Mouse (Mus musculus) kidney, postnatal 0 days (tissue): Measurements from ENCODE around the gene Gm11213. TPM values are rescaled to one million over a fixed set of nuclear protein-coding genes. Genes with fewer than 3 reads are reported as not detected.

Experiments used
- ATAC-seq: fragments of 200-750 bp; cut with Nextera tagmentation; replicated peaks from 2 replicates; pipeline ENCODE4 v1.8.0; 2017; ENCODE audit warnings: low read depth, moderate number of reproducible peaks, moderate TSS enrichment, moderate library complexity; ENCODE audit not compliant: low FRiP score
- DNase-seq: peaks from one replicate; pipeline ENCODE4 v3.0.0-alpha.2; 2016; ENCODE audit warnings: low spot score
- H3K27ac ChIP-seq: fragments of 300-500 bp; sonication (generic); 2 replicates; pipeline ENCODE4 v1.5.1; 2014; ENCODE audit warnings: mild to moderate bottlenecking
- H3K27me3 ChIP-seq: fragments of 300-500 bp; sonication (generic); 2 replicates; pipeline ENCODE4 v1.6.1; 2014; ENCODE audit warnings: low read length, mixed read lengths; ENCODE audit not compliant: insufficient read depth
- H3K36me3 ChIP-seq: fragments of 300-500 bp; sonication (generic); 2 replicates; pipeline ENCODE4 v1.6.1; 2014; ENCODE audit warnings: low read length, mixed read lengths; ENCODE audit not compliant: insufficient read depth
- H3K4me1 ChIP-seq: fragments of 300-500 bp; sonication (generic); replicated peaks from 2 replicates; pipeline ENCODE4 v1.6.1; 2014; ENCODE audit warnings: antibody characterized with exemption, low read length, mixed read lengths; ENCODE audit not compliant: insufficient read depth
- H3K4me2 ChIP-seq: fragments of 300-500 bp; sonication (generic); 2 replicates; pipeline ENCODE4 v1.6.1; 2014; ENCODE audit warnings: mild to moderate bottlenecking, low read length, moderate library complexity, mixed read lengths
- H3K4me3 ChIP-seq: fragments of 300-500 bp; sonication (generic); replicated peaks from 2 replicates; pipeline ENCODE4 v1.5.1; 2014; ENCODE audit warnings: low read depth, low read length
- H3K9ac ChIP-seq: fragments of 300-500 bp; sonication (generic); 2 replicates; pipeline ENCODE4 v1.6.1; 2014; ENCODE audit warnings: low read depth, low read length
- H3K9me3 ChIP-seq: fragments of 300-500 bp; sonication (generic); replicated peaks from 2 replicates; pipeline ENCODE4 v1.6.1; 2016; ENCODE audit warnings: low read length, inconsistent platforms, mixed read lengths
- CTCF ChIP-seq: IDR thresholded peaks from 2 replicates; pipeline ENCODE4 v1.5.1; 2016; ENCODE audit warnings: antibody characterized with exemption, low read depth, mild to moderate bottlenecking, moderate library complexity
- WGBS: fragments of 180-500 bp; shearing (Covaris S2); extraction: QIAGEN DNeasy Blood & Tissue Kit; methylation state at CpG from one replicate; pipeline ENCODE4 v1.1.7; 2014; 5-methylcytosine and 5-hydroxymethylcytosine counted together
- polyA plus RNA-seq: library from polyadenylated mRNA; unstranded; fragments of >200 nt; fragmentation: Nextera tagmentation; extraction: Ambion mirVana; gene quantifications from 2 replicates; pipeline ENCODE4 v1.2.1, GENCODE M21; 2015

Gene Gm11213
- polyA plus RNA-seq, 1 experiment from 2014 or later: not detected

DNA sequence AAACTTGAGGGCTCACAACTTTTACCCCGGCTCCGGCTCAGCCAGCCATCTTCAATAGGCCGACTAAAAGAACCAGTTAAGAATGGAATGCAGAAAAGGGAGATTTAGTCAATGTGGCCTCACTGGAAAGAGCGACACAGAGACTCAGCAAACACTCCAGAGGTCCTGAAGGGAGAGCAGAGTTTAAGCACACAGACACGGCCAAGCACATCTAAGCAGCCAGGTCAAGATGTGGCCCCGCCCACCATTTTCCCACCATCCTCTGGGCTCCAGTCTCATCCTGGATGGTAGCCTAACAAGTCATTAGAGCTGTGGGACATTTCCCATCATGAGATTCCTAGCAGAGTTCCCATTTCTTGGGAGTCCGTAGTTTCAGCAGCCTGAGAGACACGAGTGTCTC lies 35.7 kb downstream of the Gm11213 start:
- no peaks in the 10 kb centered on the region for H3K9me3 ChIP-seq
- H3K36me3 ChIP-seq: no peaks in the 10 kb centered on the region
- 85% methylated on average over 8 of the region's 8 CpGs for WGBS
- ATAC-seq (no peak), DNase-seq (no peak)
- no peak overlapping the region for H3K27ac ChIP-seq
- no peak overlapping the region for H3K9ac ChIP-seq
- H3K4me3 ChIP-seq: no peak overlapping the region
- no peak overlapping the region for H3K4me2 ChIP-seq
- no peaks in the 10 kb centered on the region for H3K27me3 ChIP-seq
- H3K4me1 ChIP-seq: no peaks in the 10 kb centered on the region
- TF ChIP-seq CTCF: no peak

DNA sequence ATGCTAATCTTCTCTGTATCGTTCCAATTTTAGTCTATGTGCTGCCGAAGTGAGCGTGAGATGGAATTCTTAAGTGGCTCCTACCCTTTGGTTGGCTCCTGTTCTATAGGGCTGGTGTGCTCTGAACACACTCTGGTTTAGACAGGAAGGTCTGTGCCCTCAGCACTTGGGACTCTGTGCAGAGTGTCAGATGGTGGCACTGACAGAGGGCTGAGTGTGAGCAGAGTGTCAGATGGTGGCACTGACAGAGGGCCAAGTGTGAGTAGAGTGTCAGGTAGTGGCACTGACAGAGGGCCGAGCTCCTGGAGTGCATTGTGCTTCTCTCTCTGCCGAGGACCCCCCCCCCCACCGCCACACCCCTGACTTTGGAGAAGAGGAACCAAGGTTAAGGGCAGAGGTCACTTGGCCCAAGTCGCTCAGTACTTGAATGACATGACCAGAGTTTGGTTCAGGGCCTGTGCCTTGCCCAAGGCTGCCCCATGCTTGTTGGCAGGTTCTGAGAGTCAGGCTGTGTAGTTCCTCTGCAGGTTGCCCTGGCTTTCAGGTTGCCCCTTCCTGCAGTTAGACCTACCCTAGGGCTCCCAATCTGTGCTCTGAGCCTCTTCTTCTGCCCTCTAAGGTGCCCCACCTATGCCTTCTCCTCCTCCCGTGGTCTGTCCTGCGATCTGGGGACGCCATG lies 37.2 kb downstream of the Gm11213 start:
- Histone ChIP-seq H3K9me3 (no peaks in the 10 kb centered on the region), H3K27me3 (no peaks in the 10 kb centered on the region), H3K4me3 (no peak overlapping the region), H3K4me1 (no peaks in the 10 kb centered on the region), H3K27ac (no peak overlapping the region), H3K9ac (no peak overlapping the region), H3K4me2 (no peak overlapping the region), H3K36me3 (no peaks in the 10 kb centered on the region)
- TF ChIP-seq CTCF: no peak
- WGBS: 89% methylated on average over 10 of the region's 10 CpGs
- DNase-seq: no peak
- ATAC-seq: no peak; the same call in 1 of the 2 replicates

DNA sequence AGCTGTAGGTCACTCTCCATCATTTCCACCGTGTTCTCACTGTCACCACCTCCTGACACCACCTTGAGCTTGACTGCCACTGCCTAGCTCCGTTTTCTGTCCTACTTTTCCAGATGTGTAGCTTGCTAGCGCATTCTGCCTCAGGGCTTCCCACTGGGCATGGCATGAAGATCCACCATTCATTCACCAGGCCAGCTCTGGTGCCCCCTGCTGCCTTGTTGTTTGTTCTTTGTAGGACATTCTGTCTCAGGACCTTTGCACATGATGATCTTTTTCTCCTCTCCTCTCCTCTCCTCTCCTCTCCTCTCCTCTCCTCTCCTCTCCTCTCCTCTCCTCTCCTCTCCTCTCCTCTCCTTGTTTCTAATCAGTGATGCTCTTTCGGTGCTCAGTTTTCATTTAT lies 42.3 kb downstream of the Gm11213 start:
- H3K36me3 ChIP-seq: no peaks in the 10 kb centered on the region
- no peak overlapping the region for H3K9ac ChIP-seq
- 86% methylated on average over 4 of the region's 4 CpGs for WGBS
- peaks cover 18% of the 10 kb centered on the region for H3K4me1 ChIP-seq
- no peaks in the 10 kb centered on the region for H3K27me3 ChIP-seq
- DNase-seq (no peak), ATAC-seq (no peak)
- no peak overlapping the region for H3K4me3 ChIP-seq
- H3K27ac ChIP-seq: no peak overlapping the region
- no peak for TF ChIP-seq CTCF
- no peaks in the 10 kb centered on the region for H3K9me3 ChIP-seq
- no peak overlapping the region for H3K4me2 ChIP-seq

DNA sequence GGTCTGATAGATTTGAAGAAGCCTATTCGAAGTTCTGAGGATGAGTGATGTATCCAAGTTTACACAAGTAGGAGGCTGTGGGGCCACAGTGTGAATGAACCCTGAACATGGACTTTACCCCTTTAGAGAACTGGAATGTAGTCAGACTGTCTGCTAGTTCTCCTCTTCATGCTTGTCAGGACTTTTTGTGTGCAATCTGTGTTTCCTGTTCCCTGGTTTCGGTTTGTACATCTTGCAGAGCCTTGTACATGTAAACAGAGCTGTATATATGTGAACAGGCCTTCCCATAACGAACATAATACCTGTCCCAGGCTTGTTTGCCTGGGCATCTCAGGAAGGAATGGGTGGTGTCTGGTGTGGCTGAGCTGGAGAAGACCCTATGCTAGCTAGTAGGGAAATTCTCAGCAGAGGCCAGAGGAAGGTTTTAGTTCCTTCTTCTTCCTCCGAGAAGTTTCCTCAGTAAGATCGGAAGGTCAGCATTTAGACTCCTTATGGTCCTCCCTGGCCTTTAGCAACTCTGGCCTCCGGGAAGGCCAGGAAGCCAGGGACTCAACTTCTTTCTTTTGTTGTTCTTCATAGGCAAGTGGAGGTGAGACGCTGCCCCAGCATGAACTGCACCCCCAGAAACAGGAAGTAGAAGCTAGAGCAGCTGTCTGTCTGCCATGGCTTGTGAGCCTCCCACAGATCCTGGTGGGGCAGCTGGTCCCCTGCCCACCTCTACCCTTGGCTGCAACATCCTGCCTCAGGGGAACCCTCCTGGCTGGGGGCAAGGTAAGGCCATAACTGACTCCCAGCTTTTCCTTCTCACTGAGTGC lies 43.0 kb downstream of the Gm11213 start:
- ATAC-seq (no peak), DNase-seq (no peak)
- Histone ChIP-seq H3K4me2 (no peak overlapping the region), H3K4me3 (no peak overlapping the region), H3K27ac (peak overlapping the region; percentile 27; the same call in 1 of the 2 replicates), H3K27me3 (no peaks in the 10 kb centered on the region), H3K9ac (no peak overlapping the region), H3K9me3 (no peaks in the 10 kb centered on the region), H3K36me3 (no peaks in the 10 kb centered on the region), H3K4me1 (peaks cover 25% of the 10 kb centered on the region)
- TF ChIP-seq CTCF: no peak
- 61% methylated on average over 7 of the region's 7 CpGs for WGBS

DNA sequence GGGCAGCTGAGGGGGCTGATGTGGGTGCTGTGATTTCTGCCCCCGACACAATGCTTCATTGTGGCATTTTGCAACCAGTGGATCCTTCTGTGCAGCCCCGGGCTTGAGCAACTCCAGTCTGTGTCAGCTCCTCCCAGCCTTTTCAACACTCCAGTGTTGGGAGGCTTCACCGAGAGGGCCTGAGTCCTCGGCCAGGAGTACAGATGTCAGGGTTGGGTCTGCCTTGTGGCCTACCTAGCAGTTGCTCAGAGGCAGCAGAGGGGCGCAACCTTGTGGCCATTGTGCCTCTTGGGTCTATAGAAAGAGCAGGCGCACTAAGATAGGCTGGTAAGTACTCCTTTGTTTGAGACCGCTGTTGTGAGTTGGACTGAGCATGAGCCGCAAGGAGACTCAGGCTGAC lies 45.0 kb downstream of the Gm11213 start:
- no peak overlapping the region for H3K4me2 ChIP-seq
- no peaks in the 10 kb centered on the region for H3K36me3 ChIP-seq
- H3K4me1 ChIP-seq: peaks cover 27% of the 10 kb centered on the region
- H3K9ac ChIP-seq: no peak overlapping the region
- ATAC-seq: no peak
- H3K9me3 ChIP-seq: no peaks in the 10 kb centered on the region
- peak; percentile 40; the same call in 1 of the 2 replicates for TF ChIP-seq CTCF
- 80% methylated on average over 8 of the region's 8 CpGs for WGBS
- no peak overlapping the region for H3K4me3 ChIP-seq
- no peaks in the 10 kb centered on the region for H3K27me3 ChIP-seq
- H3K27ac ChIP-seq: no peak overlapping the region
- no peak for DNase-seq

DNA sequence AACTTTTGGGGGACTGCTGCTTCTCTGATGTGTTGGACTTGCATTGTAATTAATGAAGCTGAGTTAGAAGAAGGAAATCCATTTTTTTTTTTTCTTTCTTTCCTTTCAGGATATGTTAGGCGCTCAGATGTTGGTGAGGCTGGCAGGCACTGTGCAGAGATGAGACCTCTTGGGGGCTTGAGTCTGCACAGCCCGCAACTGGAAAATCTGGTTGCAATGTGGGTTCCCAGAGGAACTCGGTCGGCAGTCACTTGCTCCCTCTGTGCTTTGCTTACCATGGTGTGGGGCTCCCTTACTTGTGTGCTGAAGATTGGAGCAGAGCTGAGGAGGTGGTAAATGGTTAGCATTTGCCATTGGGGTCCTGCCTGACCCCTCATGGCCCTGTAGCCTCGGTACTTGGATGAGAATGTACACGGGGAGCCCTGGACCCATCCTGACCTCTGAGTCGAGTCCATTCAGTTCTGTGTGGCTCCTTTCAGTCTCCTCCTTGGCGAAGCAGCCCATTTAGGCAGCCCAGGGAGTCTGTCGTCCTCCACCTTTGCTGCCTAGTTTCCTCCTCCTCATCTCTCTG lies 45.8 kb downstream of the Gm11213 start:
- Histone ChIP-seq H3K4me2 (peak overlapping the region; percentile 69), H3K4me3 (peak overlapping the region; percentile 56), H3K36me3 (0 out of 2 replicates have a peak, but pooled peaks cover 2% of the 10 kb centered on the region), H3K9ac (peak overlapping the region; percentile 76; the same call in 1 of the 2 replicates), H3K9me3 (no peaks in the 10 kb centered on the region), H3K27ac (peak overlapping the region; percentile 19; the same call in 1 of the 2 replicates), H3K4me1 (peaks cover 27% of the 10 kb centered on the region), H3K27me3 (no peaks in the 10 kb centered on the region)
- DNase-seq: no peak
- TF ChIP-seq CTCF: no peak
- no peak for ATAC-seq
- 36% methylated on average over 9 of the region's 9 CpGs for WGBS
